Mouse (Mus musculus): ENCODE data around the gene Rora. TPM values are rescaled to one million over a fixed set of nuclear protein-coding genes. Genes with fewer than 3 reads are reported as not detected.

Rora gene
- total RNA-seq, 2 experiments from 2014 or later = 24.2 to 26.3 TPM

DNA sequence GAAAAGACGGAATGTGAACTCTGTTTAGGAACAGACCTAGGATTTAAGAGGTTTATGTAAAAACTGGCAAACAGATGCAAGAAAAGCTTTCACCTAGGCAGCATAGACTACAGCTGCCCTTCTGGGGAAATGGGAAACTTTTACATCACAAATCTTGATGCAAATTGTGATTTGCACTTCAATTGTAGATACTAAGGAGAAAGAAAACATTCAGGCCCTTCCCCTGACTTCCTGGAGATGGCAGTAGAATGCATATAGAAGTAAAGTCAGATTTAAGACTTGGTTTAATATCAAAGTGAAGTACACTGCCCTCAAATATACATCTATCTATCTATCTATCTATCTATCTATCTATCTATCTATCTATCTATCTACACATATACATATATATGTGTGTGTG, 765.9 kb downstream of the Rora start:
- peak in 1 of 2 experiments; percentile 29 for DNase-seq

DNA sequence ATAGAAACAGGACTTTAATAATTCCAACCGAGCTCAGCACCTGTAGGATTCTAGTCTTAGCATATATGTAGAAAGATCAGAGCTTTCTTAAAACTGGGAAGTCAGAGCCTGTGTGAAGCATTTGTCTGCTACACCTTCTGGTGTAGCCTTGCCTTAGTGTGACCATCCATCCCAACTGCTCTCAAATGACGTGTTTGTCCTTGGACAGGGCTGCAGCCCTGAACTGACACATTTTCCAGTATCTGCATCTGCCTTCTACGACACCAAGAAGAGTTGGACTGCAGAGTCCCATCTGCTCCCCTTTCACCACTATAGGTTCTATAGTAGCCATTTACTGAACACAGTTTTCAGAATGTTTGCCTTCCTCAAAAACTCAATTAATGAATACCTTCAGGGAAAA, 776.9 kb downstream of the Rora start:
- DNase-seq = no peak

- no peak for DNase-seq
Observed at GRCm38 (mm10) chr9:69431863-69432555, 778.4 kb downstream of the Rora start.

- no peak for DNase-seq
Observed at GRCm38 (mm10) chr9:69435194-69435593, 781.6 kb downstream of the Rora start.

DNA sequence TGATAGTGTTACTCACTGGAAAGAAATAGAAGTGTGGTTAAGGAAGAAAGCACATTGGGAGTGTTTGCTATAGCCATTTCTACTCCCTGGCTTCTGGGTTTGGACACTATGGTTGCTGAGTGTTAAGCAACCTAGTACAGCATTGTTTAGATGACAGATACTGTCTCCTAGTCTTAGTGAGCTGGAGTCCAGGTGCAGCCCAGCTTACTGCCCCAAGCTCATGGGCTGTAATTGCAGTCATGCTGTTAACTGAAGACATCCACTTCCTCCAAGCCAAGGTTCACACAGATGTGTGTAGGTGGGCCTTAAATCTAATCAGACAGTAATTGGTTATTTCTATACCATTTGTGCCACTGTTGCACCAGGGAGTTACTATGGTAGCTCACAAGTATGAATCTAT, 782.1 kb downstream of the Rora start:
- DNase-seq = no peak

Measured in heart, adult 18-20 months (tissue).